Mouse (Mus musculus) ES-E14 (cell line): ENCODE data around the gene Tas2r139.

Experiments
- CHD2 ChIP-seq: IDR thresholded peaks from 2 replicates; pipeline ENCODE4 v1.6.1; 2014; ENCODE audit warnings: mild to moderate bottlenecking, low read depth, low read length, inconsistent platforms
- ZNF384 ChIP-seq: IDR thresholded peaks from 2 replicates; pipeline ENCODE4 v1.6.1; 2012; ENCODE audit warnings: low read depth, low read length, inconsistent platforms

DNA sequence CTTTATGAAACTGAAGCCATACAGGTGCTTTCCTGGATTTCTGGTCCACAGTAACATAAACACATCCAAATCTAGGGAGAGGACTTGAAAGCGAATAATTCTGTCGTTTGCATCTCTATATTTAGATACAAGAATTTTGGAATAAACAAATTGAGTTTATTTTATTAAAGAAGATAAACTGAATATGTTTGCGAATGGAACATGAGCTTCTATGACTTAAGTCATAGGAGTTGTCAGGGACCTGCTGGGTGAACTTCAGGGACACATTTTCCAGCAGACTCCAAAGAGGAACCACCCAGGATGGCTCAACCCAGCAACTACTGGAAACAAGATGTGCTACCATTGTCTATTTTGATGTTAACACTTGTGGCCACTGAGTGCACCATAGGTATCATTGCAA, at the start of gene Tas2r139:
- no peak for TF ChIP-seq ZNF384
- TF ChIP-seq CHD2 = no peak
